Mouse (Mus musculus) retina, postnatal 7 days (tissue): ENCODE data around the gene Jmjd1c.

Source experiments
- DNase-seq: peaks from one replicate; pipeline ENCODE4 v3.0.0-alpha.2; 2012; ENCODE audit warnings: low read depth, low spot score

The Jmjd1c gene

DNA sequence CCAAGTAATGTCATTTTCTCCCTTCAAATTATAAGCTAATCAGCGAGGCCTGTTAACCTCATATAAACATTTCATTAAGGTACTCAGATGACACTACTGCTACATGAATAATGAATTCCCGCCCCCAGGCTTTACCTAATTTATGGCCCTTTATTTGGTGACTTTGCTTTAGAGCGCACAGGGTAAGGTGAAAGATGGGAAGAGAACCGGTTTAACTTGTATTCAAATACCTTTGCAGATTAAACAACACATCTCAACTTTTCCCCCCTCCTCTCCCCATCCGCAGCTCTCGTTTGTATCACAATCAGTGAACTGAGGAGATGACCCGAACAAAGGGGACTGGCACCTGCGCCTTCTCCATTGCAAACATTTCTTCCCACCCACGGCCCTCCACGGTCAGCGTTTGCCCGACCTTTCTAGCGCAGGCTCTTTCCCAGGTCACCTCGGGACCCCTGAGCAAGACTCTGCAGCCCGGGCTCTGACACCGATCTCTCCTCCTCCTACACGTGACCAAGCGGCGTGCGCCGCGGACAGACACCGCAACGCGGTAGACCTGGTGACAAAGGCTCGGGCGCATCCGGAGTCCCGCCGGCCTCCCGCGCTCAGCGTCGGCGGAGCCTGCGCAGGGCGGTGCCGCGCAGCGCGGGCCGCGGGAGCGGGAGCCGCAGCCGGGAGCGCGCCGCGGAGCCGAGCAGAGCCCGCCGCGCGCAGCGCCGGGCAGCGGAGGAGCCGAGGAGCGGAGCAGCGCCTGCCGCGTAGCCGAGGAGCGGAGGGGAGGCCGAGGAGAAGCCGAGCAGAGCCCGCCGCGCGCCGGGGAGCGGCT is at the start of gene Jmjd1c:
TSS of gene Jmjd1c (plus strand) at position 328 of the 823 bp plus-strand sequence.
- peak; percentile 66 for DNase-seq

DNA sequence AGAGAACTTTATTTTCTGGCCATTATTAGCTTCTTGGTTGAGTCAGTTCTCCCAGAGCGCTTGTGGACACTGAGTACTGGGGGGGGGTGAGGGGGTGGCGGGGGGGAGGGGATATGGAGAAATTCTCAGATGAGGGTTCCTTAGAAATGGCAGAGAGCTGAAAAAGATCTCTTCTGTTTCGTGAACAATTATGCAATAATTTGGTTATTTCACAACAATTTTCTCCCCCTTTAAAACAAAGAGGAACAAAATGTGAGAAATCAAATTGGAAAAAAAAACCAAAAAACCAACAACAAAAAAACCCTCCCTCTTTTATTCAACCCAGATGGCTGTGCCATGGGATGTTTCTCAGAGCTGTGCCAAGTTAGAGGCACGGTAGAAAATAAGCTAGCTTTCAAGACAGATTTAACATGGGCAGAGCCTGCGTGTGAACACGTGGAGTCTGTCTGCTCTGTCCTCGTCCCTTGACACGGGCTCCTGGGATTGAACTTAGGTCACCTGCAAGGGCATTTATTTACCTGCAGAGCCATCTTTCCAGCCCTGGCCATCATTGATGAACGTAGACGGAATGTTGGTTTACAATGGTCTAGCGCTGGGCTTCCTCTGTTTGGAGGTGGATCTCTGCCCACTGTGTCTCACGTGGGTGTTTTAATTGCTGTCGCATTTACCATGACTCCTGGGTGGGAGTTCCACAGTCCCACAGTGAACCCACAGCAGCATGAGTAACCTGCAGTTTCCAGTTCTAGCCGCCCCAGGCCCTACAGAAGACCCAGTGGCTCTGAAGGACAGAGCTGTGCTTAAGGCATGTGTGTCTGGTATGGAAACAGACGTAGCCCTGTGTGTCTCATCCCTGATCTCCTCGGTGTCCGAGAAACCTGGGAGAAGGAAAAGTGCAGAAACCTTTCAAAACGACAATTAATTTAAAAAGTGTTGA is 47.9 kb upstream of the Jmjd1c start:
- DNase-seq, result no peak

DNA sequence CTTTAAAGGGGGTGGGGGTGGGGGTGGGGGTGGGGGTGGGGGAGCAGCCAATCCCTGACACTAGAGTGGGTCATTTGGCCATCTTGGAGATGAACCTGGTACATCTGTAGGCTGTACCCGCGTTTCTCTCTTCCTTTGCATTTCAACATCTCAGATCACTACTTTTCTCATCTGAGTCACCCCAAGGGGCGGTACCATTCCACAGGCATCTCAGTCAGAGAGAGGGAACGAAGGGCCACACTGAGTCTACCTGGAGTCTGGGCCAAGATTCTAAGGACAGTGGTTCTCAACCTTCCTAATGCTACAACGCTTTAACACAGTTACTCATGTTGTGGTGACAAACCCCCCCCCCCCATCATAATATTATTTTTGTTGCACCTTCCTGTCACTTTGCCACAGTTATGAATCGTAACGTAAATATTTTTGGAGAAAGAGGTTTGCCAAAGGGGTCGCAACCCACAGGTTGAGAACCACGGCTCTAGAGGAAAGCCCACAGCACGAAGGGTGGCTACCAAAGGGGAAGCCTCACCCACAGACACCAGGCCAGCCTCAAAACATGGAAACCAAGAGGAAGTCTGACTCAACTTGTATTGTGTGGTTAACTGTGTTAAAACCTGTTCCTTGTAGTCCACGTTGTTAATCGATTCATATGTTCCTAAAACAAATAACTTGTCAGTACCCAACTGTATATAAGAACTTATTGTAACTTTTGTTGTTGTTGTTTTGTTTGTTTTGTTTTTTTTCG is 46.9 kb upstream of the Jmjd1c start:
- no peak for DNase-seq

DNA sequence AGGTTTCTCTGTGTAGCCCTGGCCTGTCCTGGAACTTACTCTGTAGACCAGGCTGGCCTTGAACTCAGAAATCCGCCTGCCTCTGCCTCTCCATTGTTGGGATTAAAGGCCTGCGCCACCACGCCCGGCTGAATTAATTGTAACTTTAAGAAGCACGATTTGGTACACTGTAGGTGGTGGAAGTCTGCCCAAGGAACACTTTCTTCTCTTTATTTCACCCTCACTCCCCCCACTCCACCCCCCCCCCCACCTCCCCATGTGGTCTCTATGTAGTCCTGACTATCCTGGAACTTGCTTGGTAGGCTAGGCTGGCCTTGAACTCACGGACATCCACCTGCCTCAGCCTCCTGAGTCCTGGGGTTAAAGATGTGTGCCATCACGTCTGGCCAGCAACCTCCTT is 46.3 kb upstream of the Jmjd1c start:
- DNase-seq, result no peak

DNA sequence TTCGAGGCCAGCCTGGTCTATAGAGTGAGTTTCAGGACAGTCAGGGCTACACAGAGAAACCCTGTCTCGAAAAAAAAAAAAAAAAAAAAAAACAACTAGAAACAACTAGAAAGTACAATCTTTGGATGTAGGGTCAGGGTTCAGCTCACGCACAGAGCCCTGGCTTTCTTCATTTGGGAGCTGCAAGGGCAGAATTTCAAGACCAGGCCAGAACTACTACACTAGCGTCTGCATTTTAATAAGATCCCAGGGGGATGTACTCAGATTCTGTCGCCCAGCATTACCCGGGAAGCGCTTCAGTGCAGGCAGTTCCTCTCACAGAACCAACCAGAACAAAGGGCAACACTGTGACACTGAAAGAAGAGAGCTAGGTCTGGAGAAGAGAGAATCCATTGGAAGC is 45.2 kb upstream of the Jmjd1c start:
- no peak for DNase-seq

DNA sequence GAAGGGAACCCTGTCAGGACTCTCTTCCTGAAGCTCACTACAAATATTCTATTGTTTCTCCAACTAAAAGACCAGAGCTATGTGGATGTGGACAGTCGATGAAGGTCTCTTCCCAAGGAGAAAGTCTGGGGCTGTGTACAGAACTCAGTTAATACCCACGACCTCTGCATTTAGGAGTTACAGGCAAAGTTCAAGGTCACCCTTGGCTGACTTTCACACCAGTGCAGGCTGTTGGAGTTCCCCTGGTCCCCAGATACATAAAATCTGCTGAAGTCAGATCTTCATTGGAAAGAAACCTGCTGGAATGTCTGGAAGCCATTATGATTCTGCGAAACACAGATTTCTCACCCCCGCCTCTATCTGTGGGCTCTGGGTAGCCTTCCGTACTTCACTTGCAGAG is 44.5 kb upstream of the Jmjd1c start:
- no peak for DNase-seq

DNA sequence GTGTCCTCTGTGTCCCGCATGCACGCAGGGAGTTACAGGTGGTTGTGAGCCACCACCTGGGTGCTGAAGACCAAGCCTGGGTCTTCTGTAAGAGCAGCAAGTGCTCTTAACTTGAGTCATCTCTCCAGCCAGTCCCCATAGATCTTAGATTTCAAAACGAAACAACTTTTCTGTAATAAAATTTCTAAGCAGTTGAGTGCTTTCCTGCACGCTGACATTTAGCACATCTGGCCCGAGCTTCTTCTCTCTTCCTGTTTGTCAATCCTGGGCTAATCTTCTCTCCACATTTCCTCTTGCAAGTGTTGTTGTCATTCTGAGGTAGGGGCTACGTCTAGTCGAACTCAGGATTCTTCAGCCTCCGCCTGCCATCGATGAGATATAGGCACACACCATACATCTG is 43.5 kb upstream of the Jmjd1c start:
- no peak for DNase-seq

DNA sequence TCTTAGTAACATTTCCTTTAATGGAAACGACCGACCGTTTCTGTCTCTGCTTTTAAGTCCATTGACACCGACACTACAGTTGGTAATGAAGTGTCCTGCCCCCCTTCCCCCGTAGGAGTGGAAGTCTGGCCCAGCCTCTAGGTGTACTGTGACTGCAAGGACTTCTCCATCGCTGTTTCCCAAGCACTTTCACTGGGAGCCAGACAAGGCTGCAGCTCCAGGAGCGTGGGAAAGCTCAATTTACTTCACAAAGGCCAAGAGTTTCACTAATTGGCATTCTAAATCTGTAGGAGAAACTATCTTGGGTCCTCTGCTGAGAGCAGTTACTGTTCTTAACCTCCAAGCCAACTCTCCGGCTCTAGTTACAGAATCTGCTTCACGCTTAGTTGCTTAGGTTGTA is 42.5 kb upstream of the Jmjd1c start:
- DNase-seq, result no peak

DNA sequence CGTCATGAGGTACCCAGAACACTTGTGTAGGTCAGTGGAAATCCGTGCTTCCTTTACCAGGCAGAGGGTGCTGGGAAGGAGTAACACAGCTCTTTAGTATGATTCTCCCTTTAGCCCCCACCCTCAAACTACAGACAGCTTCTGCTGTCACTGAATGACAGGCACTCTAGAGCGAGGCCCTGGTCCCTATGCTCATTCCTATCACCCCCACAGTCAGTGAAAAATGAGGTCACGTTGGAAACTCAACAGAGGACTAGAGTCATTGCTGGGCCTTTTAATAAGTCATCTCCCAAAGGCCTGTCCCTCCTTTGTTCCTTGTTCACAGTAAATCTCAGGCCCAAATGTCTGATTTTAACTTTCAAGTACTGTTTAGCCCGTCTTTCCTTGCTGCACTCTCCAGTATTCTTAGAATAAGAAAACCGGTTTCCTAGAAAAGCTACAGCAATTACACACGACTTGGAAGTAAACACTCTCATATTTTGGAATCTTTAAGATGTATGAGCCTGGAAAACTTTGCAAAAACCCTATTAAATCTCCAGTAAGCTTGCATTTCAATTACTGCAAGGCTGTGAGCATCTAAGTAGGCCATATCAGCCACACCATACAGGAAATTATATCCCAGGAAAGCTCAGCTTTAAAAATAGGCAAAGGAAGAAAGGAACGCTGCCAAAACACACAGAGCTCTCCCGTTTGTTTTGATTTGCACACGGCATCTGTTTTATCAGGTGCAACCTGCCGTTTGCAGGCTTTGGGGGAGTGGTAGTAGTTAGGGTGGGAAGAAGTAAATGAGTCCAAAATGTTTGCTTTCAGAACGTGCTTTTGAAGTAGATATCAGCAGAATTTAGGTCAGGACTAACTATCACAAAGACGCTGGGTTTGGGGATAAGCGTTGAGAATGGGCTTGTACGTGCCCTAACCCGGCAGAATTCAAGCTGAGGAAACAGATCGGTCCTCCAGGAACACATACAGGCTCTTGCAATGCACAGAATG is 39.8 kb upstream of the Jmjd1c start:
- no peak for DNase-seq

DNA sequence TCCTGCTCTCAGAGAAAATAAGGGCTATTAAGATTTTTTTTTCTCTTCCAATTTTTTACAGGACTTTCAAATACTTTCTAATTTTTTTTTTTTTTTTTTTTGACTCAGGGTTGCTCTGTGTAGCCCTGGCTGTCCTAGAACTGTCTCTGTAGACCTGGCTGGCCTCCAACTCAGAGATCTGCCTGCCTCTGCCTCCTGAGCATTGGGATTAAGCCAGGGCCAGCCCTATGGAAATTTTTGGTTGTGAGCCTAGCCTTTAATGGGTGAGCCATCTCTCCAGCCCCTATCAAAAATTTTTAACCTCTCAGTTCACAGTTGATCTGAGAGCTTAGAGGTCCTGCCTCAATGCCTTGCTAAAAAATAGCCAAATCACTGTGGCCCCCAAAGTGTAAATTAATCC is 38.7 kb upstream of the Jmjd1c start:
- no peak for DNase-seq

DNA sequence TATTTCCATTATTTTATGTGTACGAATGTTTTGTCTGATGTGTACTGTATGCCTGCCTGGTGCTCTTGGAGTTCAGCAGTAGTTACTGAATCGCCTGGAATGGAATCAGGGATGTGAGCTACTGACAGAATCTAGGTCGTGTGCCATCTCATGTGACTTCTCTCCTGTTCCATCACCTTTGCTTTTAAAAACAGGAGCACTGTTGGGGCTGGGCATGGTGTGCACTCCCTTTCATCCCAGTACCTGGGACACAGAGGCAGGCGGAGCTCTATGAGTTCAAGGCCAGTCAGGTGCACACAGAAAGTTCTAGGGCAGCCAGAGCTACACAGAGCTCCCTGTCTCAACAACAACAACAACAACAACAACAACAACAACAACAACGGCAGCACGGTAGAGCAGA is 38.2 kb upstream of the Jmjd1c start:
- DNase-seq, result no peak

DNA sequence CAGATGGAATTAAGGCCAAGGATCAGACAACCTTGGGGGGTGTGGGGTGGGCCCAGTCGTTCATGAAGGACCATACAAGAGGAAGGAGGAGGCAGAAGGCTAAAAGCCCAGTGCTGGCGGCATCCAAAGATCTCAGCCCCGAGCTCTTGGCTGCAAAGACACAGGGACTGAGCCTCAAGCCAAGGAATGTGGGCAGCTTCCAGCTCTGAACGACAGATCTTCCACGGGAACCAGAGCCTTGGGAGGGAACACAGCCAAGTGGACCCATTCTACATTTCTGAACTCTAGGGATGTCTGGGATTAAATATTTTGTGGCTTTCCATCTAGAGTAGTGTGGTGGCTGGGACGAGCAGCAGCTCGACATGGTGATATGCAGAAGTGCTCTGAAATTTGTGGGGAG is 37.6 kb upstream of the Jmjd1c start:
- no peak for DNase-seq

DNA sequence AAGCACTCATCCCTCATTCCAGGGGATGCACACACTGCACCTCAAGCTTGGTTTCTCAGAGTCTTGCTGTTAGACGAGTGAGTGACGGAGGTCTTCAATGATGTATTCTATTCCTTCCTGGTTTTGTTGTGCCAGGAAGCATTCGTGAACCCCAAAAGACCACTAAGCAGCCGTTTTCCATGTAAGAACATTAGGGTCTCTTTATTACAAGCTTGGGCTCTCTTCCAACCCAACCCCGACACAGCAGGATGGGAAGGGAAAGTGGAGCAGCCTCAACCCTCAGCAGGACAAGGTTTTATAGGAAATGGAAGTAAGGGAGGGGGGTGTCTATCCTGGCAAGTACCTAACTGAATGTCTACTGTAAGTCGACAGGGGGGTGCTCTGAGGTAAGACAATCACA is 37.2 kb upstream of the Jmjd1c start:
- DNase-seq, result no peak

DNA sequence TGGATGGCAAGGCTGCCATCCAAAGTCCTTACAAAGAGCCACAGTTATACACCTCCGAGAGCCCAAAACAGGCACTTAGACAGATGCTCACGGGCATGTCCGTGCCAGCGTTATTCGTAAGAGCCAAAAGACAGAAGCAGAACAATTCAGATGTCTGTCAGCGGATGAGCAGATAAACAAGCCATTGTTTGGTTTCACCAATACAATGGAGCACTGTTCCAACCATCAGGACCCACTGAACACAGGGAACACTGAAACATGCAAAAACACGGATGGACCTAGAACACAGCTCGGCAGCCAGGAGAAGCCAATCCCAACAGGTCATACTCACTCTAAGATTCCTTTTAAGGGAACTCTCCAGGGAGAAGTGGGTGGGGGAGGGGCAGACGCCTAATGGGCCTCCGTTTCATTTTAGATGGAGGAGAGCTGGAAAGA is 34.5 kb upstream of the Jmjd1c start:
- DNase-seq, result no peak

DNA sequence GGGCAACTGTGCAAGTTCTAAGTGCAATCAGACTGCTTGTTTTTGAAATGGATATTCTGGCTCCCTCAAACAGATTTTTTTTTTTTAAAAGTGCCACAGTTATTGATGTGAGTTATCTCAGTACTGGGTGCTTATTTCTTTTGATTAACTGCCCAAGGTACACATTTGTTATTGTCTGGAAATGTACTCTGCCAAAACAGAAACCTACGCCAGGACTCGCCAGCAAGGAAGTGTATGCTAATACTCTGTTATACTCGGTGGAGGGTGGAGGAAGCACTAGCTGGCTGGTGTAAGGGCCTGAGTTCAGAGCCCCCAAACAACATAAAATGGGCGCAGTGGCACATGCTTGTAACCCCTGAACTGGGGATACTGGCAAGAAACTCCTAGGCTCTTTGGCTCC is 34.1 kb upstream of the Jmjd1c start:
- DNase-seq, result no peak

DNA sequence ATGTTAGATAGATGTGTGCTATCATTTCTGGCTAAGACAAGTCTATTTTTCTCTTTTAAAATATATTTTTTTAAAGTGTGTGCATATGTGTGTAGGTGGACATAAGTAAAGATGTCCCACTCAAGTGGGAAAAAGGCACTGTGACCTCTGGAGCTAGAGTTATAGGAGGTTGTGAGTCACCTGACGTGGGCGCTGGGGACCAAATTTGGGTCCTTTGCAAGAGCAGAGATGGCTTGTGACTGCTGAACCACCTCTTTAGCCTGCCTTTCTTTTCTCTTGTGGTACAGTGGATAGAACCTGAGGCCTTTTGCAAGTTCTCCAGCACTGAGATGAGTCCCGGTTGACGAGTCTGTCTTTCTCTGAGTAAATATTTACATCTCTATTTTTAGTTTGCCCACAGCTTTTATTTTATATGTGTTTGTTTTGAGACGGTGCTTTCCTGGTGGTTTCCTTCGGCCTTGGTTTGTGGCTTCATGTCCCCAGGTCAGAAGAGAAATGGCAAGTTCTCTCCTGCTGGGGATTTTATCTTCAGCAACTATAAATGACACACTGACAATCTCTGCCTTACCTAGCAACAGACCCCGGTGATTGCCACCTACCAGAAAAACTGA is 30.5 kb upstream of the Jmjd1c start:
- no peak for DNase-seq

DNA sequence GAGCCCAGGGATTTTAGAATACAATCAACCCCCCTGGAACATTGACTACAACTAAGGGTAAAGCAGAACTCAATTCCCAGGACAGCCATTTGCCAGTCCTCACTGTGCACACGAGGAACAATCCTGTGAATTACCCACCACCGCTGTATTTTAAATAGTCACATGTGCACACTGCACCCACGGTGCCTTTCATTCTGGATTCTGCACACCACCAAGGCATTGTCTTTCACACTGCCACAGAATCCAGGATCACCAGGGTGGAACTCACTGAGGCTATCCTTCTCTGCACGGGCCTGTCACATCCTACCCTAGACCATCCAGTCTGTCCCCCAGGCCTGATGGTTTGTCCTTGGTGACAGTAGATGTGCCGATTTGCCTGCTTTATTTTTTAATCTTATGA is 30.0 kb upstream of the Jmjd1c start:
- no peak for DNase-seq

DNA sequence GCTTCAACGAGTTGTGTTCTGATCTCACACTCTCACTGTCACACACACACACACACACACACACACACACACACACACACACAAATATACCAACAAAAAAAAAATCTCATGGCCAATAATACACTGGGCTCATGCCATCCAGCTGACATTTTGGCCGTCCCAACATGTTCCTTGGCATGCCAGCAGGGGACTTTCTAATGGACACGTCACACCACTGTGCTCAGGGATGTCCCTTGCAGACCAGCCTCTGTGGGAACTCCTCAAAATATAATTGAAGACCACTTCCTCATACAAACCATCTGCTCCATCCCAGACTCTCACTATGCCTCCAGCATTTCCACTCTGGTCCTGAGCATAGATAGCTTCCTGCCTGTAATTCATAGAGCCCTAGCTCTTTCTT is 29.5 kb upstream of the Jmjd1c start:
- no peak for DNase-seq

DNA sequence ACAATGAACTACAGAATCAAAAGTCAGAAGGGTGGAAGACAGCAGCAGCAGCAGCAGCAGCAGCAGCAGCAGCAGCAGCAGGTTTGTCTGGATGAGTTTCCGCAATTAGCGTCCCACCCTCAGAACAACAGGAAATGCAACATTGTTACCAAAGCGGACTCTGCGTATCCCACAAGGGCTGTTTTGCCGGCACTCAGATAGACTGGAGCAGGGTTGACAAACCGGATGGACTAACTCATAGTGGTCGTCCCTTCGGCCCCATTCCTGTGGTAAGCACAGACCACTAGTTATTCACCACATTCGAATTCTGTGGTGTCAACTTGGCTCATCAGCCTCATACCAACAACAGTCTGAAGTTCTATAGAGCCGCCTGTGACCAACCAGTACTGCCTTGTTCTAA is 26.9 kb upstream of the Jmjd1c start:
- DNase-seq, result no peak

DNA sequence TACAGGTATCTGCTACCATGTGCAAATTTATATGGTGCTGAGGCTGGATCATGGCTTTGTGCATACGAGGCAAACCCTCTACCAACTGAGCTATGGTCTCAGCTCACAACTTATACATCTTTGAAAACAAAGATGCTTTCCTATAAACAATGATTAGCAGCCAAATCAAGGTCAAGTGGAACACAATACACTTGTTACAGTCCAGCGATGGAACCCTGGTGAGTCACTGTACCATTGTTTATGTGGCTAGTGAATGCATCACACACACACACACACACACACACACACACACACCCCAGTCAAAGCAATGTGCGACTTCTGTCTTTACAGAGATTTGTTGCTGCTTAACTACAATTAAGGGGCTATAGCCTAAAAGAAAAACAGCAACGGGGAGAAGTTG is 24.5 kb upstream of the Jmjd1c start:
- DNase-seq, result no peak
